Comparison of ENCODE assay signal across 7 mouse cellular contexts in genomic region chr10:100015370-100016325, GRCm38 (mm10). TPM values are rescaled to one million over a fixed set of nuclear protein-coding genes. Genes with fewer than 3 reads are reported as not detected.
DNase-seq lines count a peak whose midpoint lies in the region; ATAC-seq lines count a peak whose summit lies in the region.

Gene Kitl, plus strand, starts transcription at chr10:100015630.

- H3K27me3 ChIP-seq in limb, embryonic 12.5 days: peaks cover 44% of the 10 kb centered on the region
- H3K27me3 ChIP-seq in midbrain, embryonic 12.5 days: peaks cover 80% of the 10 kb centered on the region

- WGBS in limb, embryonic 12.5 days: under 1% methylated on average over 70 of the region's 70 CpGs
- WGBS in midbrain, embryonic 12.5 days: under 1% methylated on average over 62 of the region's 70 CpGs

- ATAC-seq in limb, embryonic 12.5 days (ENCODE audit: insufficient number of reproducible peaks, insufficient read depth, low FRiP score, low TSS enrichment, low read depth): peak; percentile 78
- ATAC-seq in midbrain, embryonic 12.5 days (ENCODE audit: low FRiP score, low read depth): peak; percentile 85

- DNase-seq in adrenal gland, postnatal 4 days (ENCODE audit: low spot score in 2 of 2): peak; percentile 45 to 58
- peak; percentile 91 for DNase-seq in embryo, embryonic 9.5 days (ENCODE audit: extremely low spot score)
- peak; percentile 99 for DNase-seq in heart, adult 11 months
- DNase-seq in kidney, adult 11 months: peak; percentile 74
- DNase-seq in spleen, postnatal 36 days (ENCODE audit: low spot score in 2 of 2): peak; percentile 14 to 18

- H3K4me3 ChIP-seq in limb, embryonic 12.5 days (replicated peaks): peak within 1 kb of the TSS; percentile 64
- H3K4me3 ChIP-seq in midbrain, embryonic 12.5 days: peak within 1 kb of the TSS; percentile 58

- peak within 1 kb of the TSS; percentile 99 for H3K4me2 ChIP-seq in limb, embryonic 12.5 days
- peak within 1 kb of the TSS; percentile 99 for H3K4me2 ChIP-seq in midbrain, embryonic 12.5 days (replicated peaks)

- H3K36me3 ChIP-seq in limb, embryonic 12.5 days: no peaks in the 10 kb centered on the region
- H3K36me3 ChIP-seq in midbrain, embryonic 12.5 days: no peaks in the 10 kb centered on the region

- H3K27ac ChIP-seq in limb, embryonic 12.5 days: peak within 1 kb of the TSS; percentile 12; the same call in 1 of the 2 replicates
- H3K27ac ChIP-seq in midbrain, embryonic 12.5 days (replicated peaks): 0 out of 2 replicates have a peak within 1 kb of the TSS, but pooled peaks have one; percentile 26

- H3K9ac ChIP-seq in limb, embryonic 12.5 days (replicated peaks): peak within 1 kb of the TSS; percentile 61
- peak within 1 kb of the TSS; percentile 50 for H3K9ac ChIP-seq in midbrain, embryonic 12.5 days (replicated peaks)

- no peaks in the 10 kb centered on the region for H3K9me3 ChIP-seq in limb, embryonic 12.5 days
- no peaks in the 10 kb centered on the region for H3K9me3 ChIP-seq in midbrain, embryonic 12.5 days

- peaks cover 9% of the 10 kb centered on the region; the same call in 1 of the 2 replicates for H3K4me1 ChIP-seq in limb, embryonic 12.5 days (replicated peaks)
- peaks cover 18% of the 10 kb centered on the region for H3K4me1 ChIP-seq in midbrain, embryonic 12.5 days

RNA-seq across cellular contexts. Expression of gene Kitl, which starts in this region (rescaled TPM):
- total RNA-seq in adrenal gland, postnatal 4 days (2021): 10 to 100 TPM; 51.4 to 52.7 TPM
- 8.2 and 9.4 TPM in 2 replicates for polyA plus RNA-seq in limb, embryonic 12.5 days (2016; fragmentation: Nextera tagmentation; extraction: Ambion mirVana)
- 7.9 and 10.6 TPM in 2 replicates for polyA plus RNA-seq in midbrain, embryonic 12.5 days (2016; fragmentation: Nextera tagmentation; extraction: Ambion mirVana)

Comparison
In these comparisons a context has a peak if more than half of its experiments do, and no peak if none do; other contexts are left out.
1. Peak in every context shown above with its lines: DNase-seq, ATAC-seq, H3K4me3 ChIP-seq and H3K27ac ChIP-seq.
2. DNase-seq: peak in every context shown above with its lines; median percentile 99 in heart, adult 11 months; 91 in embryo, embryonic 9.5 days; 74 in kidney, adult 11 months; 52 in adrenal gland, postnatal 4 days; 16 in spleen, postnatal 36 days.